Mouse (Mus musculus) neutrophil, adult 5-6 weeks (primary cell): ENCODE measurements around the gene Olfr1216. TPM values are rescaled to one million over a fixed set of nuclear protein-coding genes. Genes with fewer than 3 reads are reported as not detected.
"Not testable (repeated sequence)": the region's sequence is repeated elsewhere in the genome, so short reads cannot be mapped to it uniquely, and the experiment has no call there.

Experiments
- ATAC-seq: fragments of 151-379, 151-347 bp; 2 replicates; pipeline ENCODE4 v1.8.0; 2017; ENCODE audit warnings: mild to moderate bottlenecking, moderate TSS enrichment; ENCODE audit not compliant: insufficient number of reproducible peaks, poor library complexity, low FRiP score, severe bottlenecking; ENCODE audit errors: extremely low read depth
- total RNA-seq: library from RNA; stranded (forward); fragments of 200-1000 nt; gene quantifications from 2 replicates; pipeline ENCODE4 v1.2.3, GENCODE M21; 2017

Gene Olfr1216
- not detected in 2 replicates for total RNA-seq

- ATAC-seq: no peak
Measured at GRCm38 (mm10) chr2:89018240-89018639, at the start of gene Olfr1216. Gene Olfr1216, minus strand, starts transcription at chr2:89018340.

- no peak for ATAC-seq
Measured at GRCm38 (mm10) chr2:89061087-89061486, 42.9 kb upstream of the Olfr1216 start, which contains the start of gene Olfr1218. Gene Olfr1218, minus strand, starts transcription at chr2:89061187.

GRCm38 (mm10) chr2:89031965-89032364 is 13.8 kb upstream of the Olfr1216 start, which contains the start of gene Olfr1217:
Gene Olfr1217, minus strand, starts transcription at chr2:89032065.
- no peak for ATAC-seq

GRCm38 (mm10) chr2:89021436-89021835 is 3.3 kb upstream of the Olfr1216 start:
- not testable (repeated sequence) for ATAC-seq

- ATAC-seq: no peak
Measured at GRCm38 (mm10) chr2:89006873-89007272, 11.3 kb downstream of the Olfr1216 start, which contains the start of gene Olfr1215. Gene Olfr1215, minus strand, starts transcription at chr2:89006973.

GRCm38 (mm10) chr2:88992553-88992952 is 25.6 kb downstream of the Olfr1216 start, which contains the start of gene Olfr1214:
Gene Olfr1214, minus strand, starts transcription at chr2:88992653.
- no peak for ATAC-seq

- ATAC-seq: no peak
Measured at GRCm38 (mm10) chr2:88980181-88980580, 38.0 kb downstream of the Olfr1216 start, which contains the start of gene Gm13762. Gene Gm13762, minus strand, starts transcription at chr2:88980281.

Other genes with a start within 250 kb of the Olfr1216 start
- gene Olfr1200, start 247.9 kb downstream of the Olfr1216 start, total RNA-seq: not detected in 2 replicates
- gene Olfr1201, start 225.3 kb downstream of the Olfr1216 start, total RNA-seq: not detected in 2 replicates
- not detected in 2 replicates for gene Olfr1202, start 203.8 kb downstream of the Olfr1216 start, total RNA-seq
- not detected in 2 replicates for gene Olfr1205, start 188.6 kb downstream of the Olfr1216 start, total RNA-seq
- not detected in 2 replicates for gene Olfr1204, start 169.0 kb downstream of the Olfr1216 start, total RNA-seq
- gene Olfr1206, start 155.1 kb downstream of the Olfr1216 start, total RNA-seq: not detected in 2 replicates
- 0.25 TPM in 1 of 2 replicates, not detected in the other for gene Olfr1208, start 116.0 kb downstream of the Olfr1216 start, total RNA-seq
- not detected in 2 replicates for gene Olfr1209, start 103.2 kb downstream of the Olfr1216 start, total RNA-seq
- not detected in 2 replicates for gene Olfr1211, start 80.2 kb downstream of the Olfr1216 start, total RNA-seq
- not detected in 2 replicates for gene Olfr1212, start 64.4 kb downstream of the Olfr1216 start, total RNA-seq
- gene Gm13762, start 38.1 kb downstream of the Olfr1216 start, total RNA-seq: not detected in 2 replicates
- not detected in 2 replicates for gene Olfr1214, start 25.7 kb downstream of the Olfr1216 start, total RNA-seq
- gene Olfr1215, start 11.4 kb downstream of the Olfr1216 start, total RNA-seq: not detected in 2 replicates
- not detected in 2 replicates for gene Olfr1217, start 13.7 kb upstream of the Olfr1216 start, total RNA-seq
- gene Olfr1218, start 42.8 kb upstream of the Olfr1216 start, total RNA-seq: not detected in 2 replicates
- not detected in 2 replicates for gene Olfr1219, start 65.2 kb upstream of the Olfr1216 start, total RNA-seq
- gene Olfr1220, start 88.5 kb upstream of the Olfr1216 start, total RNA-seq: not detected in 2 replicates
- gene Olfr1221, start 98.9 kb upstream of the Olfr1216 start, total RNA-seq: not detected in 2 replicates
- gene Olfr1222, start 114.7 kb upstream of the Olfr1216 start, total RNA-seq: 1.5 TPM in 1 of 2 replicates, not detected in the other
- gene Olfr1223, start 133.2 kb upstream of the Olfr1216 start, total RNA-seq: not detected in 2 replicates
- not detected in 2 replicates for gene Olfr1224-ps1, start 145.8 kb upstream of the Olfr1216 start, total RNA-seq
- not detected in 2 replicates for gene Olfr1225, start 156.3 kb upstream of the Olfr1216 start, total RNA-seq
- gene Olfr1226, start 181.7 kb upstream of the Olfr1216 start, total RNA-seq: not detected in 2 replicates
- gene Olfr1228, start 235.7 kb upstream of the Olfr1216 start, total RNA-seq: not detected in 2 replicates